Mouse (Mus musculus): ENCODE measurements around the gene Tbc1d2b. TPM values are rescaled to one million over a fixed set of nuclear protein-coding genes. Genes with fewer than 3 reads are reported as not detected.

Gene Tbc1d2b
- polyA plus RNA-seq, 1 experiment from 2014 or later = 5.9 TPM

GRCm38 (mm10) chr9:90196262-90196661 lies 74.3 kb downstream of the Tbc1d2b start:
- H3K36me3 ChIP-seq = peaks cover 98% of the 10 kb centered on the region
- no peak overlapping the region for H3K9ac ChIP-seq (replicated peaks)
- H3K4me2 ChIP-seq (replicated peaks) = no peak overlapping the region
- no peaks in the 10 kb centered on the region for H3K4me1 ChIP-seq (replicated peaks)
- ATAC-seq = no peak
- no peak overlapping the region for H3K4me3 ChIP-seq (replicated peaks)
- H3K9me3 ChIP-seq = no peaks in the 10 kb centered on the region
- 88% methylated on average over 7 of the region's 7 CpGs for WGBS
- no peak overlapping the region for H3K27ac ChIP-seq
- no peaks in the 10 kb centered on the region for H3K27me3 ChIP-seq

DNA sequence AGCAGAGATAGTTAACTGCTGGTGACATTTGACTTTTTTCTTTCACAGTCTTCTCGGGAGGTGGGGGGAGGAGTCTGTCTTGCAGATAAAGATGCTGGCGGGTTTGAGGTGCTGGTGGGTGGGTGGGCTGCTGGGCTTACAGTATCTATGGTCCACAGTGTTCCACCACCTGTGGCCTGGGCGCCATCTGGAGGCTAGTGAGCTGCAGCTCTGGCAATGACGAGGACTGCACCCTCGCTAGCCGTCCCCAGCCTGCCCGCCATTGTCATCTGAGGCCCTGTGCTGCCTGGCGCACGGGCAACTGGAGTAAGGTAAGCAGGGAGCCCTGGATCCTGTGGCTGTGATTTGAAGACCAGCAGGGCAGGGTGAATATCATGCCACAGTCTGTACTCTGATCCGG lies 75.6 kb downstream of the Tbc1d2b start:
- 81% methylated on average over 10 of the region's 10 CpGs for WGBS
- Histone ChIP-seq H3K27me3 (no peaks in the 10 kb centered on the region), H3K36me3 (peaks cover 98% of the 10 kb centered on the region), H3K9ac (replicated peaks) (no peak overlapping the region), H3K4me3 (replicated peaks) (no peak overlapping the region), H3K4me1 (replicated peaks) (no peaks in the 10 kb centered on the region), H3K27ac (no peak overlapping the region), H3K9me3 (no peaks in the 10 kb centered on the region), H3K4me2 (replicated peaks) (no peak overlapping the region)
- ATAC-seq = no peak

GRCm38 (mm10) chr9:90189391-90189790 lies 81.2 kb downstream of the Tbc1d2b start:
- Histone ChIP-seq H3K9me3 (no peaks in the 10 kb centered on the region), H3K4me1 (replicated peaks) (no peaks in the 10 kb centered on the region), H3K4me2 (replicated peaks) (no peak overlapping the region), H3K4me3 (replicated peaks) (no peak overlapping the region), H3K27me3 (no peaks in the 10 kb centered on the region), H3K36me3 (peaks cover 100% of the 10 kb centered on the region), H3K9ac (replicated peaks) (no peak overlapping the region), H3K27ac (no peak overlapping the region)
- WGBS = 84% methylated on average over 5 of the region's 5 CpGs
- ATAC-seq = no peak

GRCm38 (mm10) chr9:90188893-90189292 lies 81.7 kb downstream of the Tbc1d2b start:
- ATAC-seq = no peak
- Histone ChIP-seq H3K4me3 (replicated peaks) (no peak overlapping the region), H3K27ac (no peak overlapping the region), H3K9me3 (no peaks in the 10 kb centered on the region), H3K27me3 (no peaks in the 10 kb centered on the region), H3K9ac (replicated peaks) (no peak overlapping the region), H3K4me2 (replicated peaks) (no peak overlapping the region), H3K36me3 (peaks cover 100% of the 10 kb centered on the region), H3K4me1 (replicated peaks) (no peaks in the 10 kb centered on the region)
- 94% methylated on average over 4 of the region's 4 CpGs for WGBS

DNA sequence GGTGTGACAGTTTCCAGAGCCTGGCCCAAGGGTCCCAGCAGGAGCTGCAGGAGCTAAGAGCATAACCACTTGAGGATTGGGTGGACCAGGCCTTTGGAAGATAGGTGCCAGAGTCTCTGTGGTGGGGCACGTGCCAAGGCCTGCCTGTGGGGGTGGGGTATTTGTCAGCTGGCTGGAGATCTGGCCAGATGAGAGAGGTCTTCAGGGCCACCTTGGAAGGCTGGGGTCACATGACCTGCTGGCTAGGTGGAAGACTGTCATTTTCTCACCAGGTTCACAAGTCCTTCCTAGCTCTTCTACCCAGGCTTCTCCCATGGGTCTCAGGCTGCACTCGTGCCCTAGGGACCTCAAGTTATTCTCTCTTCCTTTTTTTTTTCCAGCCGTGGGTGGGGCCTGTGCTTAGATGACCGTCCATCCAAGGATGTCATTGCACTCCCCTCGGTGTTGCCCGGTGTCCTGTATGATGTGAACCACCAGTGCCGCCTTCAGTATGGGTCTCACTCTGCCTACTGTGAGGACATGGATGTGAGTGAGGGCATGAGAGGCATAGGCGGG lies 85.2 kb downstream of the Tbc1d2b start:
- whole genome bisulfite sequencing = 85% methylated on average over 8 of the region's 8 CpGs
- Histone ChIP-seq H3K9me3 (no peaks in the 10 kb centered on the region), H3K27ac (no peak overlapping the region), H3K9ac (replicated peaks) (no peak overlapping the region), H3K4me3 (replicated peaks) (no peak overlapping the region), H3K4me2 (replicated peaks) (no peak overlapping the region), H3K36me3 (peaks cover 91% of the 10 kb centered on the region), H3K4me1 (replicated peaks) (no peaks in the 10 kb centered on the region), H3K27me3 (no peaks in the 10 kb centered on the region)
- no peak for ATAC-seq

GRCm38 (mm10) chr9:90184116-90184515 lies 86.5 kb downstream of the Tbc1d2b start:
- no peak overlapping the region for H3K9ac ChIP-seq (replicated peaks)
- H3K4me1 ChIP-seq (replicated peaks) = no peaks in the 10 kb centered on the region
- H3K4me3 ChIP-seq (replicated peaks) = no peak overlapping the region
- H3K36me3 ChIP-seq = peaks cover 91% of the 10 kb centered on the region
- no peaks in the 10 kb centered on the region for H3K9me3 ChIP-seq
- no peak overlapping the region for H3K27ac ChIP-seq
- 0 out of 2 replicates have a peak, but pooled peaks have one; percentile 32 for ATAC-seq
- H3K4me2 ChIP-seq (replicated peaks) = no peak overlapping the region
- WGBS = 75% methylated on average over 8 of the region's 8 CpGs
- no peaks in the 10 kb centered on the region for H3K27me3 ChIP-seq

DNA sequence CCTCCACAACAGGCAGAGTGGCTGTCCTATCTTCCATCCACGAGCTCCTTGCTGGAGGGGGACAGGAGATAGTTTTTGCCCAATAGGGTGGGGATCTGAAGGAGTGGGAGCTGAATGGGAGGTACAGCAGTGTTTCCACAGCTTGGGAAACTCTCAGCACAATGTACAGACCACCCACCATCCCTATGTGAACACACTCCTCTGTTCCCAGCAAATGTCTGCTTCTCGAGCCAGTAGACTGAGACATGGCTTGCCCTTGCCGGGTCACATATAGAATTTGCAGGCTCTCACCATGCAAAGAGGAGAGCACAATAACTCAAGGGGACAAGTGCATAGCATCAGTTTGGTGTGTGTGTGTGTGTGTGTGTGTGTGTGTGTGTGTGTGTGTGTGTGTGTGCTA lies 87.1 kb downstream of the Tbc1d2b start:
- no peaks in the 10 kb centered on the region for H3K9me3 ChIP-seq
- H3K4me2 ChIP-seq (replicated peaks) = no peak overlapping the region
- peaks cover 91% of the 10 kb centered on the region for H3K36me3 ChIP-seq
- 89% methylated on average over 3 of the region's 3 CpGs for WGBS
- no peaks in the 10 kb centered on the region for H3K27me3 ChIP-seq
- no peak for ATAC-seq
- H3K4me1 ChIP-seq (replicated peaks) = no peaks in the 10 kb centered on the region
- H3K9ac ChIP-seq (replicated peaks) = no peak overlapping the region
- no peak overlapping the region for H3K27ac ChIP-seq
- no peak overlapping the region for H3K4me3 ChIP-seq (replicated peaks)

- Histone ChIP-seq H3K4me1 (replicated peaks) (no peaks in the 10 kb centered on the region), H3K27ac (no peak overlapping the region), H3K9ac (replicated peaks) (no peak overlapping the region), H3K36me3 (peaks cover 91% of the 10 kb centered on the region), H3K9me3 (no peaks in the 10 kb centered on the region), H3K4me2 (replicated peaks) (no peak overlapping the region), H3K27me3 (no peaks in the 10 kb centered on the region), H3K4me3 (replicated peaks) (no peak overlapping the region)
- 88% methylated on average over 18 of the region's 18 CpGs for WGBS
- ATAC-seq = 0 out of 2 replicates have a peak, but pooled peaks have one; percentile 24
These were observed 87.8 kb downstream of the Tbc1d2b start for GRCm38 (mm10) chr9:90182636-90183421.

DNA sequence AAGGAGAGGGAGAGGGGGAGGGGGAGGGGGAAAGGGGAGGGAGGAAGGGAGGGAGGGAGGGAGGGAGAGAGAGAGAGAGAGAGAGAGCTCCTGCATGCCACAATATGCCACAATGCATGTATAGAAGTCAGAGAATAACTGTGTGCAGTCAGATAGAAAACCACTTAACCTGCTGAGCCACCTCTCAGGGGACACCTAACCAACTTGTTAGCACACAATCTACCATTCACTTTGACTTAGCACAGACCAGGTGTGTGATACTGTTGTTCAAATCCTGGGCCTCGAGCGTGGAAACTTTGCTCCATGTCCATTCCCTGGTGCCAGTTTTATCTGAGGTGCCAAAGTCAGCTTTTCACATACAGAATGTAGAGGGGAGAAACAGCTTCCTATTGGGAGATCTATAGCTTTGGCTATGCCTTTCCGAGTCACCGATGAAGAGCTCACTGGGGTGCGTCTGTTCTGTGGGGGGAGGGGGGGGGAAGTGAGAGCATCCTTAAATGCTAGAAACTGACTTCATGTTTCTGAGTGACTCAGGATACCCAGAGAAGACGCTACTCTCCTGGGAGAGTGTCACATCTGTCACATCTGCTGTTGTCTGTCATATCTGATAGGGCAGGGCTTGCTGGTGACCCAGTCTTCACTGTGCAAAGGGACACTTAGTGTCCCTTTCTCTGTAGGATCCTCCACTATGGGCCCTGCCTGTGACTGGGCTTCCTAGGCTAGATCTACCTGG lies 88.8 kb downstream of the Tbc1d2b start:
- ATAC-seq = no peak

GRCm38 (mm10) chr9:90179409-90179808 lies 91.2 kb downstream of the Tbc1d2b start:
- no peak for ATAC-seq
- no peaks in the 10 kb centered on the region for H3K9me3 ChIP-seq
- no peak overlapping the region for H3K4me2 ChIP-seq (replicated peaks)
- H3K4me3 ChIP-seq (replicated peaks) = no peak overlapping the region
- H3K27ac ChIP-seq = no peak overlapping the region
- H3K9ac ChIP-seq (replicated peaks) = no peak overlapping the region
- H3K4me1 ChIP-seq (replicated peaks) = no peaks in the 10 kb centered on the region
- 89% methylated on average over 5 of the region's 5 CpGs for WGBS
- H3K36me3 ChIP-seq = peaks cover 90% of the 10 kb centered on the region
- no peaks in the 10 kb centered on the region for H3K27me3 ChIP-seq

More for the DNA sequence above, 88.8 kb downstream of the Tbc1d2b start:
- Histone ChIP-seq H3K9me3 (no peaks in the 10 kb centered on the region), H3K4me1 (replicated peaks) (no peaks in the 10 kb centered on the region), H3K27me3 (no peaks in the 10 kb centered on the region), H3K27ac (no peak overlapping the region), H3K4me3 (replicated peaks) (no peak overlapping the region), H3K4me2 (replicated peaks) (no peak overlapping the region), H3K36me3 (peaks cover 90% of the 10 kb centered on the region), H3K9ac (replicated peaks) (no peak overlapping the region)
- 90% methylated on average over 6 of the region's 6 CpGs for WGBS

- Histone ChIP-seq H3K27me3 (no peaks in the 10 kb centered on the region), H3K27ac (no peak overlapping the region), H3K9ac (replicated peaks) (no peak overlapping the region), H3K9me3 (no peaks in the 10 kb centered on the region), H3K4me3 (replicated peaks) (no peak overlapping the region), H3K4me1 (replicated peaks) (no peaks in the 10 kb centered on the region), H3K4me2 (replicated peaks) (no peak overlapping the region), H3K36me3 (peaks cover 71% of the 10 kb centered on the region)
- no peak for ATAC-seq
- 83% methylated on average over 3 of the region's 3 CpGs for WGBS
These were observed 97.3 kb downstream of the Tbc1d2b start for GRCm38 (mm10) chr9:90173330-90173729.

All from midbrain, embryonic 13.5 days (tissue).